Mouse (Mus musculus): ENCODE measurements around the gene Cacna1h. TPM values are rescaled to one million over a fixed set of nuclear protein-coding genes. Genes with fewer than 3 reads are reported as not detected.

The Cacna1h gene
- polyA plus RNA-seq, 1 experiment from 2014 or later = 10.3 TPM

DNA sequence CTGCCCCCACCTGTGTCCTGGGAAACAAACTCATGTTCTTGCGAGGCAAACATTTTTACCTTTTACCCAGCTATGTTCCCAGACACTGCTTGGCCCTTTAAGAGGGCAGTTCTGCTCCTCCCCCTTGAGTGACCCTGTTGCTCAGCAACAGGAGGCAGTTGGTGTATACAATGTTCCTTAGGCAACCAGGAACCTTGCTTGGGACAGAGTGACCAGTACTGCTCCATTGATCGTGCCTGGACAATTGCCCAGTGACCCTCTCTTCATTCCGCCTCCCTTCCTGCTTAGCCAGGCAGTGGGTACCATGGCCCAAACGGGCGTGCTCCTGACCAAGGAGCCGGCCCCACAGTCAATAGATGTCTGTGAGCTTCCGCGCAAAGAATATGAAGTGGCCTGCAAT lies 37.8 kb upstream of the Cacna1h start:
- WGBS (ENCODE audit: insufficient replicate concordance) = 39% methylated on average over 8 of the region's 8 CpGs
- Histone ChIP-seq H3K4me3 (ENCODE audit: low read depth, low read length) (peak overlapping the region; percentile 18; the same call in 1 of the 2 replicates), H3K27me3 (ENCODE audit: control insufficient read depth, insufficient read depth, low read length) (peaks cover 29% of the 10 kb centered on the region), H3K27ac (ENCODE audit: low read depth, low read length) (no peak overlapping the region), H3K4me1 (ENCODE audit: control insufficient read depth, insufficient read depth, low read length) (peaks cover 28% of the 10 kb centered on the region), H3K9me3 (replicated peaks; ENCODE audit: control insufficient read depth, low read length) (no peaks in the 10 kb centered on the region), H3K9ac (ENCODE audit: low read depth, low read length) (no peak overlapping the region), H3K4me2 (peak overlapping the region; percentile 52), H3K36me3 (ENCODE audit: control insufficient read depth, insufficient read depth, low read length) (no peaks in the 10 kb centered on the region)
- ATAC-seq (replicated peaks; ENCODE audit: insufficient number of reproducible peaks, low FRiP score, low TSS enrichment) = no peak

DNA sequence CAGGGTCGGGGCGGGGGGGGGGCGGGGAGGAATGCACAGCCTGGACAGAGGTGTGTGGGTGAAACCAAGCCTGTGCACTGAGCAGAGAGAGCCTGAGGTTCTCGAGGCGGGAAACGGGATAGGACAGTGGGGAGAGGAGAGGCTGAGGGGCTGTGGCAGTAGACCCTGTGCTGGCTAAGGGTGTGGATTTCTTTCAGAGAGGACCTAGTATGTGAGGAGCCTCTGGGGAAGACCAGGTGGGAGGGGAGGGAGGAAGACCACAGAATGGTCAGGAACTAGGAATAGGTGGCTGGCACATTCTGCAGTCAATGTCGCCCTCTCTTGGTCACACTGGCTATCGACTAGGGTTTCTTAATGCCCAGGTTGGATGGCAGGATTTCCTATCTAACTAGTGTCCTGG lies 36.2 kb upstream of the Cacna1h start:
- Histone ChIP-seq H3K9ac (ENCODE audit: low read depth, low read length) (no peak overlapping the region), H3K27me3 (ENCODE audit: control insufficient read depth, insufficient read depth, low read length) (peaks cover 22% of the 10 kb centered on the region), H3K9me3 (replicated peaks; ENCODE audit: control insufficient read depth, low read length) (no peaks in the 10 kb centered on the region), H3K4me3 (ENCODE audit: low read depth, low read length) (no peak overlapping the region), H3K27ac (ENCODE audit: low read depth, low read length) (no peak overlapping the region), H3K4me1 (ENCODE audit: control insufficient read depth, insufficient read depth, low read length) (peaks cover 25% of the 10 kb centered on the region), H3K36me3 (ENCODE audit: control insufficient read depth, insufficient read depth, low read length) (no peaks in the 10 kb centered on the region), H3K4me2 (no peak overlapping the region)
- 26% methylated on average over 7 of the region's 8 CpGs for WGBS (ENCODE audit: insufficient replicate concordance)
- no peak for ATAC-seq (replicated peaks; ENCODE audit: insufficient number of reproducible peaks, low FRiP score, low TSS enrichment)

DNA sequence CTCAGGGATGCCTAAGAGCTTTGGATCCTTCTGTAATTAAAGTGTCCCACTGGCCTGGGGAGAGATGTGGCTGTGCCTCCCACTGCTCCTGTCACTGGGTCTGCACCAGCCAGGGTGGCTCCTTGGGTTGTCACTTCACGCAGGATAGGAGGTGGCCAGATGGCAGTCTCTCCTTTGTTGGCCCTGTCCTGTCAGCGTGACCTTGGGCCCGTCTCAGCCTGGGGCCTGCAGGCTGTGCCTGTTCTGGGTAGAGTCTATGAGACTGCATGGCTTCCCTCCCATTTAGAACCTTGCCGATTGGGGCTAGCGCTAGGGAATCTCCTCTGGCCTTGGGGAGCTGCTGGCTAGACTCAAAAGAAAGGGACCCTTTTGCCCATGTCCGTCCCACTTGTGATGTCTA lies 34.7 kb upstream of the Cacna1h start:
- peak overlapping the region; percentile 74 for H3K27ac ChIP-seq (ENCODE audit: low read depth, low read length)
- 35% methylated on average over 6 of the region's 6 CpGs for WGBS (ENCODE audit: insufficient replicate concordance)
- peak overlapping the region; percentile 12; the same call in 1 of the 2 replicates for H3K4me2 ChIP-seq
- H3K9me3 ChIP-seq (replicated peaks; ENCODE audit: control insufficient read depth, low read length) = no peaks in the 10 kb centered on the region
- ATAC-seq (replicated peaks; ENCODE audit: insufficient number of reproducible peaks, low FRiP score, low TSS enrichment) = no peak
- H3K4me3 ChIP-seq (ENCODE audit: low read depth, low read length) = no peak overlapping the region
- peaks cover 15% of the 10 kb centered on the region for H3K27me3 ChIP-seq (ENCODE audit: control insufficient read depth, insufficient read depth, low read length)
- H3K9ac ChIP-seq (ENCODE audit: low read depth, low read length) = peak overlapping the region; percentile 43; the same call in 1 of the 2 replicates
- H3K36me3 ChIP-seq (ENCODE audit: control insufficient read depth, insufficient read depth, low read length) = no peaks in the 10 kb centered on the region
- H3K4me1 ChIP-seq (ENCODE audit: control insufficient read depth, insufficient read depth, low read length) = peaks cover 35% of the 10 kb centered on the region

DNA sequence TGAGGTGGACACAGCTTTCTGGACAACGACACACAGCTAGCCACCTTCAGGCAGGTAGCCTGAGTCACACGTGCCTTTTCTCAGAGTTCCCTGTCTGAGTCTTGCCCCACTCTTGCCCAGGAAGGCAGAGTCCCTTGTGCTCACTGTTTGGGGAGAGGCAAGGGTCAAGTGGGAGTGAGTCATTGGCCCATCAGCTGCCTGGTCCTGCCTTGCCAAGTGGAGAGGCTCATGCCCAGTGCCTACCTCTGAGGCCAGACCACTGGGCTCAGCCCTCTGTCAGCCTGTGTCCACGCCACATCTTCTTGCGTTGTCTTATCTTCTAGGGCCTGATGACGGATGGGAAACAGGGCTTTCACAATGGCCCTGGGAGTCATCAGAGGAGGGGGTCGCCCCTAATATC lies 34.2 kb upstream of the Cacna1h start:
- ATAC-seq (replicated peaks; ENCODE audit: insufficient number of reproducible peaks, low FRiP score, low TSS enrichment) = no peak
- Histone ChIP-seq H3K4me1 (ENCODE audit: control insufficient read depth, insufficient read depth, low read length) (peaks cover 39% of the 10 kb centered on the region), H3K4me3 (ENCODE audit: low read depth, low read length) (no peak overlapping the region)

DNA sequence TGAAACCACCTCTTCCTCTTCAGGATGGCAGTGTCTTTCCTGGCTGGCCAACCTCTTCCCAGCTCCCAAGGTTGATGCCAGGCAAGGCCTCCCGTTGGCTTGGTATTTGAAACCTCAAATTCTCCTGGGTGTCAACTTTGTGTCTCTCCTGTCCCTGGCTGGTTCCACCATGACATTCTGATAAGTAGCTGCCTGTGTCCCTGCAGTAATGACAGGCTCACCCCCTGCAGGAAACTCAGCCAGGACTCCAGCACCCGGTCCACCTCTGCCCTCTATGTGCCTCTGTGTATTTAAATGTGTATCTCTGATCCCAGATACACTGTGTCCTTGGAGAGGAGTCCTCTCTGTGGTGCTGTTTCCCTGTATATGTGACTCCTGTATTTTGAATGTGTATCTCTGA lies 32.7 kb upstream of the Cacna1h start:
- Histone ChIP-seq H3K36me3 (ENCODE audit: control insufficient read depth, insufficient read depth, low read length) (no peaks in the 10 kb centered on the region), H3K4me3 (ENCODE audit: low read depth, low read length) (no peak overlapping the region), H3K9ac (ENCODE audit: low read depth, low read length) (no peak overlapping the region), H3K4me1 (ENCODE audit: control insufficient read depth, insufficient read depth, low read length) (peaks cover 37% of the 10 kb centered on the region), H3K4me2 (no peak overlapping the region), H3K27me3 (ENCODE audit: control insufficient read depth, insufficient read depth, low read length) (0 out of 2 replicates have a peak, but pooled peaks cover 5% of the 10 kb centered on the region), H3K9me3 (replicated peaks; ENCODE audit: control insufficient read depth, low read length) (no peaks in the 10 kb centered on the region), H3K27ac (ENCODE audit: low read depth, low read length) (no peak overlapping the region)
- WGBS (ENCODE audit: insufficient replicate concordance) = 51% methylated on average over 2 of the region's 2 CpGs
- no peak for ATAC-seq (replicated peaks; ENCODE audit: insufficient number of reproducible peaks, low FRiP score, low TSS enrichment)

More for the DNA sequence above, 34.2 kb upstream of the Cacna1h start:
- Histone ChIP-seq H3K36me3 (ENCODE audit: control insufficient read depth, insufficient read depth, low read length) (no peaks in the 10 kb centered on the region), H3K27me3 (ENCODE audit: control insufficient read depth, insufficient read depth, low read length) (peaks cover 11% of the 10 kb centered on the region), H3K4me2 (peak overlapping the region; percentile 12; the same call in 1 of the 2 replicates), H3K9ac (ENCODE audit: low read depth, low read length) (no peak overlapping the region), H3K27ac (ENCODE audit: low read depth, low read length) (peak overlapping the region; percentile 74), H3K9me3 (replicated peaks; ENCODE audit: control insufficient read depth, low read length) (no peaks in the 10 kb centered on the region)
- 24% methylated on average over 6 of the region's 6 CpGs for WGBS (ENCODE audit: insufficient replicate concordance)

DNA sequence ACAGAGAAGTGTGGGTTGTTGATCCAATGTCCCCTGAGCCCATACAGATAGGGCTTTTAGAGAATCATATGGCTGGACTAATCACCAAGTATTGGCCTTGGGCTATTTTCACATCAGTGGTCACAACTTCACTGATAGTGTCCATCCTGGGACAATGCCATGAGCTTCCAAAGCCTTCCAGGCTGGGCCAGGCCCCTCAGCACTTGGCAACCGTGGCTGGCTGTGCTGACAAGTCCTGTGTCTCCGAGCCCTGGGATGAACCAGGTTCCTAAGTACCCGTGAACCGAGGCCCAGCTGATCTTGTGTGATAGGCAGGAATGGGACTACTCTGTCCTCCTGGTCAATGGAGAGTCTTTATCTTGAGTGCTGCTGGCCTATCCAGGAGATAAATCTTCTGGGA lies 30.5 kb upstream of the Cacna1h start:
- no peak for ATAC-seq (replicated peaks; ENCODE audit: insufficient number of reproducible peaks, low FRiP score, low TSS enrichment)
- WGBS (ENCODE audit: insufficient replicate concordance) = 48% methylated on average over 4 of the region's 4 CpGs
- H3K4me2 ChIP-seq = no peak overlapping the region
- H3K36me3 ChIP-seq (ENCODE audit: control insufficient read depth, insufficient read depth, low read length) = no peaks in the 10 kb centered on the region
- H3K9ac ChIP-seq (ENCODE audit: low read depth, low read length) = no peak overlapping the region
- H3K4me1 ChIP-seq (ENCODE audit: control insufficient read depth, insufficient read depth, low read length) = peaks cover 33% of the 10 kb centered on the region
- no peaks in the 10 kb centered on the region for H3K27me3 ChIP-seq (ENCODE audit: control insufficient read depth, insufficient read depth, low read length)
- no peak overlapping the region for H3K4me3 ChIP-seq (ENCODE audit: low read depth, low read length)
- peak overlapping the region; percentile 97 for H3K27ac ChIP-seq (ENCODE audit: low read depth, low read length)
- H3K9me3 ChIP-seq (replicated peaks; ENCODE audit: control insufficient read depth, low read length) = no peaks in the 10 kb centered on the region

DNA sequence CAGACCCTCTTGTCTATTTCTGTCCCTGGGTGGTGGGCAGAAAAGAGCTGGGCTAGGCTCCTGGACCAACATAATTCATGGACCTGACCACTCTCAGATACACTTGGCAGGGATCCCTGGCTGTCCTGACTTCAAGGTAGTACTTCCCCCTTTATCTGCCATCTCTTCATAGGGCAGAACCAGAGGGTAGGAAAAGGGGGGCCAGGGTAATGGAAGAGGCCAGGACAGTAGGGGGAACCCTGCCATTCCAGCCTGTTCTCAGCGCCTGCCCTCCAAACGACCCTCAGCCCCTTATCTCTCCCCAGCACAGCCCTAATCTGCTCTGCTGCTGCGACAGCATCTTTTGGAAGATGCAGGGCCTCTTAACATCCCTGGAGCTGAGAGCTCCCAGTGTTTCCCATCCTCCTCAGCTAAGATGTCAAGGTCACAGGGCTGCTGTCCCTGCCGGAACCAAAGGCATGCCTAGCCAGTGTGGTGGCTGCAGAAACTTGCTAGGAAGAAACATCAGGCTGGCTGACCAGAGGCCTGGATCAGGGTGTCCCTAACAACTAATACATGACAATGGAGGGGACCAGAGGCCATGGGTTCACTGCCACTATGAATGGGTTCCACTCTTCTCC lies 29.9 kb upstream of the Cacna1h start:
- peak; percentile 66 for ATAC-seq (replicated peaks; ENCODE audit: insufficient number of reproducible peaks, low FRiP score, low TSS enrichment)
- peak overlapping the region; percentile 97 for H3K27ac ChIP-seq (ENCODE audit: low read depth, low read length)
- H3K4me3 ChIP-seq (ENCODE audit: low read depth, low read length) = no peak overlapping the region
- H3K27me3 ChIP-seq (ENCODE audit: control insufficient read depth, insufficient read depth, low read length) = no peaks in the 10 kb centered on the region
- H3K36me3 ChIP-seq (ENCODE audit: control insufficient read depth, insufficient read depth, low read length) = no peaks in the 10 kb centered on the region
- WGBS (ENCODE audit: insufficient replicate concordance) = 8% methylated on average over 4 of the region's 4 CpGs
- 0 out of 2 replicates have a peak overlapping the region, but pooled peaks have one; percentile 3 for H3K9ac ChIP-seq (ENCODE audit: low read depth, low read length)
- H3K9me3 ChIP-seq (replicated peaks; ENCODE audit: control insufficient read depth, low read length) = no peaks in the 10 kb centered on the region
- peak overlapping the region; percentile 46 for H3K4me2 ChIP-seq
- H3K4me1 ChIP-seq (ENCODE audit: control insufficient read depth, insufficient read depth, low read length) = peaks cover 28% of the 10 kb centered on the region

DNA sequence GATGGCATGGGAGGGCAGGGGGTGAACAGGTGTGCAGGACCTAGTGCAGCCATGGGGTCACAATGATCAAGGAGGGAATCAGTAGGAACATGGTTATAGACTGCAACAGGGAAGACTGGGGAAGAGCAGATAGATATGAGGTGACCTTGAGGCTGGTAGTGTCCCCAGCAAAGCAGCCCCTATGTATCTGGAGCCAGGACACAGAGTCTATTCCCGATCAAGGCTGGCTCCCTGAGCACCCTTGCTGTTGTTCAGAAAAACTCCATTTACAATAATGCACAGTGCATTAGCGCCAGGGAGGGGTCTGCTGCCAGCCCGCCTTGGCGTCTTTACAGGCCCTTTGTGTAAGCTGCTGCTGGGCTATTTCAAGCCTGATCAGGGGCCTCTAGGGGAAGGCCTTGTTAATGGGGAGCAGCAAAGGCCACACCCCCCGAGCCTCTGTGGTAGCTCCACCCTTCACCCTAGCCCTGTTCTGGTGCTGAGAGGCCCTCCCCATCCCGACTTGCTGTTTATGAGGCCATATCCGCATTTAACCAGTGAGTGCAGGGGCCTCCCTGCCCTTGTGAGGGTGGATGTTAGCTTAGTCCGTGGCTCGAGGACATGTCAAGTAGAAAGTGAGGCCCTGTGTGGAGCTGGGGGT lies 28.8 kb upstream of the Cacna1h start:
- H3K4me1 ChIP-seq (ENCODE audit: control insufficient read depth, insufficient read depth, low read length) = peaks cover 18% of the 10 kb centered on the region
- no peaks in the 10 kb centered on the region for H3K27me3 ChIP-seq (ENCODE audit: control insufficient read depth, insufficient read depth, low read length)
- 18% methylated on average over 9 of the region's 9 CpGs for WGBS (ENCODE audit: insufficient replicate concordance)
- peak; percentile 78 for ATAC-seq (replicated peaks; ENCODE audit: insufficient number of reproducible peaks, low FRiP score, low TSS enrichment)
- no peaks in the 10 kb centered on the region for H3K9me3 ChIP-seq (replicated peaks; ENCODE audit: control insufficient read depth, low read length)
- H3K4me3 ChIP-seq (ENCODE audit: low read depth, low read length) = 0 out of 2 replicates have a peak overlapping the region, but pooled peaks have one; percentile 11
- peak overlapping the region; percentile 97 for H3K27ac ChIP-seq (ENCODE audit: low read depth, low read length)
- H3K4me2 ChIP-seq = peak overlapping the region; percentile 46
- H3K9ac ChIP-seq (ENCODE audit: low read depth, low read length) = peak overlapping the region; percentile 59
- no peaks in the 10 kb centered on the region for H3K36me3 ChIP-seq (ENCODE audit: control insufficient read depth, insufficient read depth, low read length)

Measured in heart, embryonic 11.5 days (tissue).